Mouse (Mus musculus): ENCODE results near the gene Mybpc2.

Gene Mybpc2

DNA sequence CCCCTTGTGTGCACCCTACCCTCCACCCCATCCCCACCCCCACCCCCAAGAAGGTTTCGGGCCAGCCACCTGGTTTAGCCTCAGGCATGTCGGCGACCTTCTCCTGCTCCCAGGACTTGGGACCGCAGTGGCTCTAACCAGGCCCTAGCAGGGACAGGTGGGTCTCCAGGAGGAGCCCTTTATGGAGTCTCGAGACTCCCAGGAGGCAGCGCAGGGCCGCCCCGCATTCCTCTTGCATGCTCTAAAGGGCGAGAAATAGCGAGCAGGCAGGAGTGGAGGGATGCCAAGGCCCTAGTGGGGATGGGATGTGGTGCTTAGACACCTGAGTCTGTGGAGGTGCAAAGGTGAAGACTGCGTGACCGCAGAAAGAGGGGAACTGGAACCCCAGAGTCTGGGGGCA is at the start of gene Mybpc2:
Gene Mybpc2, minus strand, starts transcription at position 155 of the 400 bp plus-strand sequence.
- DNase-seq = peak in 1 of 2 experiments; percentile 18

DNA sequence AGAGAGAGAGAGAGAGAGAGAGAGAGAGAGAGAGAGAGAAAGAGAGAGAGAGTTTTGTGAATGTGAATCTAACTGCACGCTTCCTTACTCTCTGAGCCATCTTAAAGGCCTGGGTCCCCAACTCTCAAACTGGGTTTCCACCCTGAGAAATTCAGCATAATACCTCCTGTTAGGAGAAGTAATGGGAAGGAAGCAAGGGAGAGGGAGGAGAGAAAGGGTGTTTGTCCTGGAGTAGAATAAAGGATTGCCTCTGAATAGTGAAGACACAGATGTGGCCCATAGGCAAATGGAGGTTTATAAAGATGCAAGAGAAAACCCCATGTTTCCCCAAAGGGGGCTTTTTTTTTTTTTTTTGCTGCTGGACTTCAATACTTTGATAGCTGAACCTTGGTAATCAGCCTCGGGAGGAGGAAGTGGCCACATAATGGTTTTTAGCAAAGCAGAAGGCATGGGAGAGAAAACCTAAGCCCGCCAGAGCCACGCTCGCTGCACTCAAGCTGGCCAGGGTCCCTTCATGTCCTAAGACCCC is 48.6 kb upstream of the Mybpc2 start:
- DNase-seq = no peak

DNA sequence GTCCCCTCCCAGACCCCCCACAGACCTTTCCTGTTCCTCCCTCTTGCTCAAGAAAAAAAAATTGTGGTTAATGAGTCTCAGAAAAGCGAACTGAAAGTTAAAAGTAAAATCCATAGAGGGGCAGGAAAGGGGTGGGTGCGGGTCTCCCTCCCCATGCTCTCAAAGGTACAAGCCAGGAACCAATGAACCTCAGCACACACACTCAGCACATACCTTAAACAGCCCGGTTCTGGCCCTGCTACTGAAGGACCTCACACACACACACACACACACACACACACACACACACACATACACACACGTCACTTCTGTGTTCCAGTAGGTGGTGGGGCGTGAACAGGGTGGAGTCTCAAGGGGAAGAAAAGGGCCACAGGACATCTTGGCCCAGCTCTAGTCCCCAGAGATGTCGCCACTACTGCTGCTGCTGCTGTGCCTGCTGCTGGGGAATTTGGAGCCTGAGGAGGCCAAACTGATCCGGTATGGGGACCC is 47.8 kb upstream of the Mybpc2 start, which contains the start of gene Napsa:
Gene Napsa, plus strand, starts transcription at position 168 of the 489 bp plus-strand sequence.
- DNase-seq = peak; percentile 91

DNA sequence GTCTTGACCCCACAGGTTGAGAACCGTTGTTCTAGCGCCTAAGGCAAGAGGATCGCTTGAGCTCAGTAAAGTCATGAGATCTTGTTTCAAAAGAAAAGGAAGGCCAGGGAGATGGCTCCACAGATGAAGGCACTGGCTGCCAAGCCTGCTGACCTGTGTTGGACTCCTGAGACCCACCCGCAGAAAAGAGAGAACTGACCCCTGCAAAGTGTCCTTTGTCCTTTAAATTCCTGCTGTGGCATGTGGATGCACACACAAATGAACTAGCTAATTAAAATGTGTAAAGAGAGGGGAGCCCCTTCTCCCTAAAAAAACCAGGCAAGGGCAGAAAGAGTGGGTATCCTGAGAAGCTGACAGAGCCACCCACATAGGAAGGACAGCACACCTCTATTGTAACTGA is 47.4 kb upstream of the Mybpc2 start:
- no peak for DNase-seq

DNA sequence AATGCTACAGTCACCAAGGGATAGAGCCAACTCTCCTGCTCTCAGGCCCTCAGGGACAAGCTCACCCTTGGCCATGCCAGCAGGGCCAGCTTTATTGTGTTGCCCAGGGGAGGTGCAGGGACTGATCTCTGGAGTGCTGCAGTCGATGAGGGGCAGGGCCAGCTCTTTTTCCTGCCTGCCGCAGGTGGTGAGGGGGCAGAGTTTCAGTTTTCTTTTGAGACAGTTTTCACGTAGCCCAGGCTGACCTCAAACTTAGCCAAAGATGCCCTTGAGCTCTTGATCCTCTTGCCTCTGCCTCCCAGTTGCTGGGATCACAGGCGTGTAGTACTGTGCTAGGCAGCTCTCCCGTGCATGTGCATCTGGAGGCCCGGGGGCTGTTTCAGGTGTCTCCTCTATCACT is 46.5 kb upstream of the Mybpc2 start:
- peak in 1 of 2 experiments; percentile 41 for DNase-seq

DNA sequence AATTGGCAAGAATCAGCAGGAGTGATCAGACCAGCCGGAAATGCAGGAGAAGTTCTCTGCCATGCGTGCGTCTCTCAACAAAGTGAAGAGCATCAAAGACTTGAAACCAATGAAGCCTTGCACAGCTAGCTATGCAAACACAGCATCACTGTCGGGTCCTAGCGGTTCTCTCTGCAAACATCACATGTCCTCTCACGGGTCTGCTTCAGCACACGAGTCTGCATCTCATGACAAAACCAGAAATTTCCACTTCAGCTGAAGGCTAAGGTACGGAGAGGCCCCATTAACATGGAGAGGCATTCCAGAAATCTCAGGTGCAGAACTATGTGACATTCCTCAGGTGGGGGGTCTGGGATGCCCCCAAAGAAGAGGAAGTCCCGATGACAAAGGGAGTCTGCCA is 44.3 kb upstream of the Mybpc2 start:
- peak; percentile 65 to 66 for DNase-seq

DNA sequence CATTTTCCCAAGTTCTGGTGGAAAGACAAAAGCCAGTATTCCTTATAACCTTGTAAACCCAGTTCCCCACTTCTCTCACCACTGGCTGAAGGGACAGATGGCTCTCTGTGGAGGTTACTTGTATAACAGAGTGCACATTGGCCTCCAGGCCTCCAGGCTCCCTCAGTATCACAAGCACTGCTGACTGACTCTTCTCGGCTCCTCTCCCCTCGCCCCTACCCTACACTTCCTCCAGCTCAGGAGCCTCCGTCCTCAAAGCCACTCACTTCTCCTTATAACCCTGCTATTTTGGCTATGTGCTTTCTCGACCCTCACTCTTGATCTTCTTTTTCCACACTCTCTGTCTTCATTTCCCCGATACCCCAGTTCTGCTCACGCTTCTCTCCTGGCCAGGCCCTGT is 41.0 kb upstream of the Mybpc2 start:
- no peak for DNase-seq

DNA sequence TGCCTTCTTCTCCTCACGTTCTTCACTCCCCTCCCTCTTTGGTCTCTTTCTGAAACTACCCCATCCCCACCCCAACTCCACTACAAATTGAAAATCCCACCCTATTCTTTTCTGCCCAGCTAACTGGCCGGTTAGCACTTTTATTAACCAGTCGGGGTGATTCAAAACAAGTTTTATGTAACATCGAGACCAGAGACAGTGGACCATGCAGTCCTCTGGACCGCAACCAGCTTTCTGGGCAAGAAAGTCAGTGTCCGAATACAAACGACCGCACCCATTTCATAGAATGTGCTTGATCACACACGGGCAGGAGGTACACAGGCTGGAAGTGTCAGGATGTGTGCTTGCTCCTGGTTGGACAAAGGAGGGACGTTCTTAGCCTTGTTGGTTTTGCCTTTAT is 40.0 kb upstream of the Mybpc2 start:
- DNase-seq = no peak

DNA sequence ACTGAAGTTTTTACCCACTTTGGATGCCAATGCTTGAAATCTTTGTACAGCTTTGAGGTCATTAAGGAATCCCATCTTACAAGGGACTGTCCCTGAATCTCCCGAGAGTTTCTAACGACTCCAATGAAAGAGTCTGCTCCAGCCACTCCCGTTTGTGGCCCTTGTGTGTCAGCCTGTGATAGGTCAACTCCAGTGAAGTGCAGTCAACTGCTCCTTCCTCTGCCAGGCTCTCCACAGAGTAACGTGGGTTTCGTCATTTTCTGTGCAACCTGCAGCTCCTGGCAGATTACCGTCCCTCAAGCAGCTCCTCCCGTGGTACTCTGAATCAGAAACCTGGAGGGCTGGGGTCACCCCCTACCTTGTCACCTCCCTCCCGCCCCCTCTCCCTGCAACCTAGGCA is 38.8 kb upstream of the Mybpc2 start:
- DNase-seq = no peak

DNA sequence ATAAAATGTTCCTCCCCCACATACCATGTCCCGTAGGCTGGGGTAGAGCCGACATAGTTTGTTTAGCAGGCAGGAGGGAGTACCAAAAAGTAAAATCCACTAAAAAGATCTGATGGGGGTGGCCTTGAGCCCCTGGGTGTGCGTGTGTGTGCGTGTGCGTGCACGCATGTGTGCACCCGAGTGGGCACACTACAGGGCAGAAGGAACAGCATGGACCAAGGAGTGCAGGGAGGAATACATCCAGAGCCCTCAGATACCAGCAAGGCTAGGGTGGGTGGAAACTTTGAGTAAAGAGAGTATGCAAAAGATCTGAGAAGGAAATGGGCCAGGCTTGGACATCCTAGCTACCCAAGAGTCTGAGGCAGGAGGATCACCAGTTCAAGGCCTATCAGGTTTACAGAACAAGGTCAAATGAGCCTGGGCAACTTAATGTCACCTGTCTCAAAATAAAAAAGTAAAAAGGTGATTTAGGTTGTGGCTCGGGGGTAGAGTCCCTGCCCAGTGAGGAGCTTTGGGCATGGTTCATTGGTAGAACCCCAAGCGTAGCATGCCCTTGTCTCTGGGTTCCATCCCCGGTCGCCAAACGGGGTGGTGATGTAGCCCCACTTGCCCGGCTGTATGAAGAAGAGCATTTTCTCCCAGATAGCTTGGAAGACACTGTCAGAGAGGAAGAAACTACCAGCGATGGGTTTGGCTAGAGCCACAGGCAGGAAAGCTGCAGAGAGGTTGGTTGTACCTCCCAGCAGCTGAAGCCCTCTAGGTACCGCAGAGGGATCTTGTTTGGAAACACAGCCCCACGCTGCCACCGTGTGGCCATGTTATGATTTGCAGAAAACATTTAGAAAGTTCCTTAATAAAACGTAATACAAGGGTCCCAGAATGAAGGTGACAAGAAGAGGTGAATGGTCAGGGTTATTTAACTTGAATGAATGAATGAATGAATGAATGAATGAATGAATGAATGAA is 36.3 kb upstream of the Mybpc2 start:
- DNase-seq = peak; percentile 89 to 91

DNA sequence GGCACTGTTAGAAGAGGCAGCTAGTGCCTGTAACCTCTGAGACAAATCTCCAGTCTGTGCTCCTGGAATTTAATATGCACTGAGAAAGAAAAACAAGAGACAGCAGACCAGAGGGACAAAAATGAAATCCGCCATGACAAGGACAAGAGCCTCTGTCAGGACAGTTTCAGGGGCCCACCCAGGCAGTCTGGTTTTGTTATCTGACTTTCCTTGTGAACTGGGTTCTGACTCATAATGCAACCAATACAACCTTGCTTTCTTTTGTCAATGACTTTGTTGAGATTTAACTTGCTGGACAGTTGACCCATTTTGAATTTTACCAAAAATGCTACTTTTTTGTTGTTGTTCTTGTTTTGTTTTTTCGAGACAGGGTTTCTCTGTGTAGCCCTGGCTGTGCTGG is 33.2 kb upstream of the Mybpc2 start:
- no peak for DNase-seq

DNA sequence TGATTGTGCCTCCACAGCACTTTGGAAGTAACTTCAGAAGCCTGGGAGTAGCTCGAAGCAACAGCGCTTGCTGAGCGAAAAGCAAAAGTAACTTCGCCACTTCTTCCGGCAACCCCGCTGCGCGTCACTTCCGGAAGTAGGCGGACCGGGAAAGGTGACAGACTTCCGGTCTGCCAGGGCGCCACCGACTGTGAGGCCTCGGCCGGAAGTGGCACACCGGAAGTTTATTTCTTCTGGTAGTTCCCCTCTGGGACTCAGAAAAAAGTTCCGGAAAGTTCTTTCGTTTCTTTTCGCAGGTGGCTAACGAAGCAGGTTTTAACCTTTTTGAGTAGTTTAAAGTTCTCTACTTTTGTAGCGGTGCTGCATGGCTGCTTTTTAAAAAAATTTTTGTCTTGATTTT is 29.4 kb upstream of the Mybpc2 start, which contains the start of gene Nr1h2:
Gene Nr1h2, minus strand, starts transcription at position 126 of the 400 bp plus-strand sequence.
- DNase-seq = peak; percentile 99

DNA sequence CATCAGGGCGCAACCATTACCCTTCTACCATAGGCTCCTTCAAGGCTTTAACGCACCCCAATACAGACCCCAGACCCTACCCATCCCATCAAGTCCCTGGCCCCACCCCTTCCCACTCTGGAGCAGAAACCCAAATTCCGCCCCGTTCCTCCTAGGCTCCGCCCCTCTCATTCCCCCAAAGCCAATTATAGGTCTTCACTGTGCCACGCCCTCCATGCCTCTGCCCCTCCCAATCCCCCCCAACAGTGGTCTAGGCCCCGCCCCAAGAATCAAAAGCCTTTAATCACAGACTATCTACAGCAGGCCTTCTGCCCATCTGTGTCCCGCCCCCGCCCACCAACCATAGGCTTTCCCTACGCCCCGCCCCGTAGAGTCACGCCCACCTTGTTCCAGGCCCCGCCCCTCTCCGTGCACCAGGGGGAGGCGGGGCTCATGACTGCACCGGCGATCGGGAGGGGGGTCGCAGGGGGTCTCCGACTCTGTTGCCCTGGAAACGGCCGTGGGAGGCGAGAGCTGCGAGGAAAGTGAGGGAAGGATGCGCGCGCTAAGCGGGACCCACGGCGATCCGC is 28.8 kb upstream of the Mybpc2 start:
- DNase-seq = peak; percentile 94 to 95

DNA sequence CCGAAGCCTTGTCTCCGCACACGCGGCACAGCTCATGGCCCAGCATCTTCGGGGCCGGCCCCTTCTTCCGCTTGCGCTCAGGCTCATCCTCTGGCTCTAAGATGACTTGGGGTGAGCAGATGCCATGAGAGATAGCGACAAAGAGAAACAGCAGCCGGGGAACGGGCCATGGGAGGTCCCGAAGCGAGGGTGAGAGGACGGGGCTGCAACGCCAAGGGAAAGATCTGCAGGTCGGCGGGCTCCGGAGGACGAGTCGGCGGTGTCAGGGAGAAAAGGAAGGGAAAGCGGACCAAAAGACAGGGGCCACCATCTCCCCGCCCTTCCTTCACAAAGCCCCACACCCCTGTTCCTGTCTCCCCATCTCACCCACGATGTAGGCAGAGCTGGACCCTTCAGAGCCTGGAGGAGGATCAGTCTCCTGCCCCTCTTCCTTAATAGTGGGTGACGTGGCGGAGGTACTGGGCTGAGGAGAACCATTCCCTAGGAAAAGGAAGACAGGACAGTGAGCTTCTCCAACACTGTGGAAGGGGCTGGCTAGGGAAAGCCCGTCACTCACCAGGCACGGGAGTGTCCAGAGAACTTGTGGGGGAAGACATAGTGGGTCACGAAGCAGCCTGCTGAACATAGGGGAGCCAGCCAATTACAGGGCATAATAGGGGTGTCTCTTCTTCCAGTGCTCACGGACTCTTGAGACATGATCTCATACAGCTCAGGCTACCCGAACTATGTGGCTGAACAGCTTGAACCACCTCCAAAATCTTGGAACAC is 27.9 kb upstream of the Mybpc2 start:
- DNase-seq = no peak

DNA sequence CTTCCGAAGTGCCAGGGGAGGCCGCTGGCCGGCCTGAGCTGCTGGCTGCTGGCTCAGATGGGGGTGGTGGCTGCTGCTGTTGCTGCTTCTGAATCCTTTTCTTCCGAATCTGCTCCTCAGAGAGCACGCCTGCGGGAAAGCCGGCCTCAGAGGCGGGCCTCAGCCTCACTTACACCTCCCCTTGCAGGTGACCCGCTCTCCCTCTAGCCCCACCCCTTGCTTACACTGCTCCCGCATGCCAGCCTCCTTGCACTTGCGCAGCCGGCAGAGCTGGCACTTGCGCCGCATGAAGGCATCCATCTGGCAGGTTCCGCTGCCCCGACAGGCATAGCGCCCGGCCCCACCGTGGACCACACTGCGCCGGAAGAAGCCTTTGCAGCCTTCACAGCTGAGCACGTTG is 27.3 kb upstream of the Mybpc2 start:
- DNase-seq = no peak

DNA sequence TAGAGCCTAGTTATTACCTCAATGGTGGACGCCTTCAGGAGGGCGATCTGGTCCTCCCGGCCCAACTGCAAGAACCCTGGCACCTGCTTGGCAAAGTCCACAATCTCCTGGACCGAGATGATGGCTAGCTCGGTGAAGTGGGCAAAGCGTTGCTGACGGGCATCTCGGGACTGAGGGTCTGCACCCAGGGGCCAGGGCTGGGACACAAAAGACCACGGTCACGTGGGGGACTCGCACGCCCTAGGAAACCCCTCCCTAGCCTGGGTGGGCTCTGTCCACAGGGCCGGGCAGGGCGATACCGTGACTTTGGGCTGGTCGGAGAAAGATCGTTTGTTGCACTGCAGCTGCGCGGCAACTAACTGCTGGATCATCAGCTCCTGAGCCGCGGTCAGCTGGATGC is 26.8 kb upstream of the Mybpc2 start:
- no peak for DNase-seq

DNA sequence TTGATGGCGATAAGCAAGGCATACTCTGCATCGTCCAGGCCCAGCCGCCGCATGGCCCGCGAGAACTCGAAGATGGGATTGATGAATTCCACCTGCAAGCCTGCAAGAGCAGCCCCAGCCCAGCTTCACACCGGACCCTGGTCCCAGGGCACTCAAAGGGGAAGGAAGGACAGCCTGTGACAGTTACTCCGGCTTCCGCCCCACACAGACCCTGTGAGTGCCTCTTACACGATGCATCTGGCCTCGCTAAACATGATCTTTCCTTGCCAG is 25.9 kb upstream of the Mybpc2 start:
- DNase-seq = no peak

DNA sequence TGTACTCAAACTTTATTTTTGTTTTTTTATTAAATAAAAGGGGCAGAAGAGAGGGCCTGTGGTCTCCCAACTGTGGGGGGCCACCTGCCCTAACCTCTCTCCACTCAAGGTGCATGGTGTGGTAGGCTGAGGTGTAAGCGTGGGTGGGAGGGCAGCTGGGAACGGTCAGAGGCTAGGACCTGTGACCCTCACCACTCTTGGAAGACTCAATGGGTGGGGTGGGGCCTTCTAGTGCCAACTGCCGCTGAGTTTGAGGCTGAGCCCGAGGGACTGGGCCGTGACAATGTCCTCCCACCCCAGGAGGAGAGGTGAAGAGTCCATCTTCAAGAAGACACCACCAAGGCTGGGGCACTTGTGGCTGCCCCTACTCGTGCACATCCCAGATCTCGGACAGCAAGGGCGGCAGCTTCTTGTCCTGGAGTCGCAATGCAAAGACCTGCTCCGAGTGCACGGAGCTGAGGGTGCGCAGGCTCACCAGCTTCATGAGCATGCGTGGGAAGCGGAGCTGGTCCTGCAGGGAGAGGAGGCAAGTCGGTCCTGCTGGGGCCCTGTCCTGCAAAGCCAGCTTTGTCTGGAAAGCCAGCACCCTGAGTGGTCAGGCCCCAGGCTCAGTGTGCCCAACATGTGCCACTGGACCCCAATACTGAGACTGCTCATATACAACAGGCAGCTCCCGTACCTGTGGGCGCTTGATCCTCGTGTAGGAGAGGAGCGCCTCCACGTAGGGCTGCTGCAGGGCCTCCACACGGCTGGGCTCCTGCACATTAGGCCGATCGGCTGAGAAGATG is 25.4 kb upstream of the Mybpc2 start:
- no peak for DNase-seq

DNA sequence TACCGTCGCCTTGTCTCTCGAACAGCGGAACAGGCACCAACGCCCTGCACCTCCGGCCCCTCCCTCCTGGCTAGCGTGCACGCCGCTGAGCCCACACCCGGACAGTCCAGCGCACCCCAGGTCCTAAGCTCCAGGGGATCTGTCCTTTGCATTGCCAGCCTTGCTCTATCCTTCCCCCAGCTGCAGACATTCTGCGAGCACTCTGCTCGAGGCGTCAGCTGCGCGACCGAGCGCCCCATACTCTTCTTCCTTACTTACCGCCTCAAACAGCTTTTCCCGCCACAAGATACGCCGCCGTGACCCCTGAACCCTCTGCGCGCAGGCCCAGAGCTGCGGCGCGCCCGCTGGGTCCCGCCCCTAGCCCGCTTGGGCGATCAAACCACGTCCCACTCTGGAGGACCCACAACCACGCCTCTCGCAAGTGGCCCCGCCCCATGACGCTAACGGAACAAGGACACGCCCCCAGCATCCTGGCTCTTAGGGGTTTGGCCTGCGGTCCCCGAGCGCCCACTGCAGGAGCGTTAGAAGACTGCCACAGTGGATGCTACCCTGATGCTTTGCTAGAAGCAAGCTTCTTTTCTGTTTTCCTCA is 24.1 kb upstream of the Mybpc2 start, which contains the start of gene Pold1:
Gene Pold1, minus strand, starts transcription at position 353 of the 591 bp plus-strand sequence.
- peak; percentile 100 for DNase-seq

DNA sequence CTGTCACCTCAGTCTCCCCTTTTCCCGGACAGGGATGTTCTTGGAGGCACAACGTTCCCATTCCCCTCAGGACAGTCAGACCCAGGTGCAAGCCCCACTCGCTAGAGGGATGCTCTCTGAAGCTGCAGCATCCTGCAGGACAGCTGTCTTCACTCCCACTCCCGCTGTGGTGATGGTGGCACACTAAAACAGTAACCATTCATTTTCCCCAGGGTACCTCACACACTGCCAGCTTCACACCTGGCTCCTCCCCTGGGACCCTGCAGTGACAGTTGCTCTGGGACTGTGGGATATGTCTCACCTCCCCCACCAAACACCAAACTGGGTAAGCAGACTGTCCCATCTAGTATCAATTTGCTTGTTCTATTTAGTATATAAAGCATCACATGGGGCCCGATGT is 23.3 kb upstream of the Mybpc2 start:
- DNase-seq = peak in 1 of 2 experiments; percentile 23

DNA sequence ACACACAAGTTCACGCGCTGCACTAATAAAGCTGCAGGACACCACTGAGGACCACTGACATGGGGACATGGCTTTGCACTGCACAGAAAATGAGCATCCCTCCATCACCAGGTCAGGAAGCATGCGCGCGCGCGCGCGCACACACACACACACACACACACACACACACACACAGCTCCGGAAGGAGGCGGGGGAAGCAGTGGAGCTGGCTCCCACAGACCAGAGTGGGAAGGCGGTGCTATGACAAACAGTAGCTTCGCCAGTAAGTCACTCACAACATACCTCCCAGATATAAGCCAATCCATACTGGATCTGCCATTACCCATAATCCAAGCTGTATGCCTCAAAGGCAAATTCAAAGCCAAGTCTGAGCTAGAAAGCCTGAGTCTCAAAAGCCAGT is 22.6 kb upstream of the Mybpc2 start:
- DNase-seq = peak; percentile 41 to 42

DNA sequence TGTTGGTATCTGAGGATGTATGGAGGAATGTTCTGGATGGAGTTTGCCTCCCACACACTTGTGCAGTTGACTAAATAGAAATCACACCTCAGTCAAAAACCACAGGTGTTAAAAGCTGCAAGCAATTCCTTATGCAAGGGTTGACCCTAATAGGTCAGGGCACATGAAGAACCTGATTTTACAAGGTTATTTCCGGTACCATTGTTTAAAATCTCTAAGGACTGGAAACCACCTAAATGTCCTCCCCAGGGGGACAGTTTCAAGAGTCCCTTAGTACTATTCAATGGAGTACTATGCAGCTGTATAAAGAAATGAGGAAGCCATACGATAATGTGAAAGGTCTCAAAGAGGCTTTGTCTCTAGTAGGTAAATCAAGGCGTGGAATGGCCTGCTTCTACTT is 21.8 kb upstream of the Mybpc2 start:
- DNase-seq = peak in 1 of 2 experiments; percentile 15

All from B cell, adult 2 months (primary cell).